Mouse (Mus musculus): ENCODE measurements around the gene L2hgdh. TPM values are rescaled to one million over a fixed set of nuclear protein-coding genes. Genes with fewer than 3 reads are reported as not detected.

Gene L2hgdh
- polyA plus RNA-seq (2012; ENCODE audit: insufficient read depth, insufficient read length, low replicate concordance, missing spikeins), result not detected in 2 replicates

- peak; percentile 79; the same call in 1 of the 2 replicates for TF ChIP-seq POLR2A (IDR thresholded peaks at IDR 0.05; ENCODE audit: insufficient read depth, low read depth, low read length)
- no peak; the same call in 1 of the 2 replicates for TF ChIP-seq CTCF (IDR thresholded peaks at IDR 0.05; ENCODE audit: insufficient read depth, low read depth, low read length)
- H3K4me1 ChIP-seq (ENCODE audit: control insufficient read depth, insufficient read depth, low read length), result peaks cover 6% of the 10 kb centered on the region
- under 1% methylated on average over 60 of the region's 60 CpGs for WGBS
These were observed at the start of gene L2hgdh, which contains the start of gene Atp5s for GRCm38 (mm10) chr12:69724711-69725460. L2hgdh (minus strand) TSS chr12:69724873. Atp5s (plus strand) TSS chr12:69724950.

GRCm38 (mm10) chr12:69768841-69769240, 44.2 kb upstream of the L2hgdh start:
- Histone ChIP-seq H3K4me1 (ENCODE audit: control insufficient read depth, insufficient read depth, low read length) (peaks cover 3% of the 10 kb centered on the region; the same call in 1 of the 2 replicates), H3K27ac (ENCODE audit: insufficient read depth, low read depth, low read length) (no peak overlapping the region), H3K4me3 (ENCODE audit: insufficient read depth, low read depth, low read length) (no peak overlapping the region)
- 83% methylated on average over 2 of the region's 2 CpGs for WGBS
- TF ChIP-seq POLR2A (IDR thresholded peaks at IDR 0.05; ENCODE audit: insufficient read depth, low read depth, low read length), result no peak
- no peak for TF ChIP-seq CTCF (IDR thresholded peaks at IDR 0.05; ENCODE audit: insufficient read depth, low read depth, low read length)

More at GRCm38 (mm10) chr12:69724711-69725460, at the start of gene L2hgdh, which contains the start of gene Atp5s:
- H3K4me3 ChIP-seq (ENCODE audit: insufficient read depth, low read depth, low read length), result peak within 1 kb of the TSS; percentile 82
- H3K27ac ChIP-seq (ENCODE audit: insufficient read depth, low read depth, low read length), result 0 out of 2 replicates have a peak within 1 kb of the TSS, but pooled peaks have one; percentile 1

GRCm38 (mm10) chr12:69767476-69768258, 43.0 kb upstream of the L2hgdh start:
- no peak overlapping the region for H3K27ac ChIP-seq (ENCODE audit: insufficient read depth, low read depth, low read length)

GRCm38 (mm10) chr12:69766185-69766904, 41.7 kb upstream of the L2hgdh start:
- Histone ChIP-seq H3K4me1 (ENCODE audit: control insufficient read depth, insufficient read depth, low read length) (peaks cover 3% of the 10 kb centered on the region; the same call in 1 of the 2 replicates), H3K4me3 (ENCODE audit: insufficient read depth, low read depth, low read length) (no peak overlapping the region), H3K27ac (ENCODE audit: insufficient read depth, low read depth, low read length) (no peak overlapping the region)
- 93% methylated on average over 10 of the region's 10 CpGs for WGBS
- TF ChIP-seq CTCF (IDR thresholded peaks at IDR 0.05; ENCODE audit: insufficient read depth, low read depth, low read length), result no peak
- no peak for TF ChIP-seq POLR2A (IDR thresholded peaks at IDR 0.05; ENCODE audit: insufficient read depth, low read depth, low read length)

More at GRCm38 (mm10) chr12:69767476-69768258, 43.0 kb upstream of the L2hgdh start:
- WGBS, result 50% methylated on average over 9 of the region's 9 CpGs
- H3K4me3 ChIP-seq (ENCODE audit: insufficient read depth, low read depth, low read length), result no peak overlapping the region
- TF ChIP-seq POLR2A (IDR thresholded peaks at IDR 0.05; ENCODE audit: insufficient read depth, low read depth, low read length) (no peak), CTCF (IDR thresholded peaks at IDR 0.05; ENCODE audit: insufficient read depth, low read depth, low read length) (no peak)
- peaks cover 3% of the 10 kb centered on the region; the same call in 1 of the 2 replicates for H3K4me1 ChIP-seq (ENCODE audit: control insufficient read depth, insufficient read depth, low read length)

- TF ChIP-seq POLR2A (IDR thresholded peaks at IDR 0.05; ENCODE audit: insufficient read depth, low read depth, low read length), result no peak
- TF ChIP-seq CTCF (IDR thresholded peaks at IDR 0.05; ENCODE audit: insufficient read depth, low read depth, low read length), result no peak
- WGBS, result 64% methylated on average over 9 of the region's 9 CpGs
- Histone ChIP-seq H3K27ac (ENCODE audit: insufficient read depth, low read depth, low read length) (no peak overlapping the region), H3K4me3 (ENCODE audit: insufficient read depth, low read depth, low read length) (no peak overlapping the region), H3K4me1 (ENCODE audit: control insufficient read depth, insufficient read depth, low read length) (peaks cover 5% of the 10 kb centered on the region; the same call in 1 of the 2 replicates)
These were observed 40.9 kb upstream of the L2hgdh start for GRCm38 (mm10) chr12:69765543-69765942.

GRCm38 (mm10) chr12:69761603-69762002, 36.9 kb upstream of the L2hgdh start:
- Histone ChIP-seq H3K27ac (ENCODE audit: insufficient read depth, low read depth, low read length) (no peak overlapping the region), H3K4me1 (ENCODE audit: control insufficient read depth, insufficient read depth, low read length) (peaks cover 10% of the 10 kb centered on the region), H3K4me3 (ENCODE audit: insufficient read depth, low read depth, low read length) (no peak overlapping the region)
- 95% methylated on average over 2 of the region's 2 CpGs for WGBS
- TF ChIP-seq CTCF (IDR thresholded peaks at IDR 0.05; ENCODE audit: insufficient read depth, low read depth, low read length) (no peak), POLR2A (IDR thresholded peaks at IDR 0.05; ENCODE audit: insufficient read depth, low read depth, low read length) (no peak)

- WGBS, result 34% methylated on average over 20 of the region's 20 CpGs
- Histone ChIP-seq H3K27ac (ENCODE audit: insufficient read depth, low read depth, low read length) (no peak overlapping the region), H3K4me1 (ENCODE audit: control insufficient read depth, insufficient read depth, low read length) (peaks cover 10% of the 10 kb centered on the region), H3K4me3 (ENCODE audit: insufficient read depth, low read depth, low read length) (peak overlapping the region; percentile 15; the same call in 1 of the 2 replicates)
- TF ChIP-seq POLR2A (IDR thresholded peaks at IDR 0.05; ENCODE audit: insufficient read depth, low read depth, low read length) (no peak), CTCF (IDR thresholded peaks at IDR 0.05; ENCODE audit: insufficient read depth, low read depth, low read length) (no peak)
These were observed 36.2 kb upstream of the L2hgdh start for GRCm38 (mm10) chr12:69760743-69761406.

- Histone ChIP-seq H3K27ac (ENCODE audit: insufficient read depth, low read depth, low read length) (no peak overlapping the region), H3K4me1 (ENCODE audit: control insufficient read depth, insufficient read depth, low read length) (peaks cover 7% of the 10 kb centered on the region), H3K4me3 (ENCODE audit: insufficient read depth, low read depth, low read length) (no peak overlapping the region)
- TF ChIP-seq CTCF (IDR thresholded peaks at IDR 0.05; ENCODE audit: insufficient read depth, low read depth, low read length) (no peak), POLR2A (IDR thresholded peaks at IDR 0.05; ENCODE audit: insufficient read depth, low read depth, low read length) (no peak)
- WGBS, result 78% methylated on average over 6 of the region's 6 CpGs
These were observed 35.3 kb upstream of the L2hgdh start for GRCm38 (mm10) chr12:69760014-69760413.
